Mouse (Mus musculus): ENCODE results near the gene Aph1a.
"Not testable (repeated sequence)": the region's sequence is repeated elsewhere in the genome, so short reads cannot be mapped to it uniquely, and the experiment has no call there.

Gene Aph1a

DNA sequence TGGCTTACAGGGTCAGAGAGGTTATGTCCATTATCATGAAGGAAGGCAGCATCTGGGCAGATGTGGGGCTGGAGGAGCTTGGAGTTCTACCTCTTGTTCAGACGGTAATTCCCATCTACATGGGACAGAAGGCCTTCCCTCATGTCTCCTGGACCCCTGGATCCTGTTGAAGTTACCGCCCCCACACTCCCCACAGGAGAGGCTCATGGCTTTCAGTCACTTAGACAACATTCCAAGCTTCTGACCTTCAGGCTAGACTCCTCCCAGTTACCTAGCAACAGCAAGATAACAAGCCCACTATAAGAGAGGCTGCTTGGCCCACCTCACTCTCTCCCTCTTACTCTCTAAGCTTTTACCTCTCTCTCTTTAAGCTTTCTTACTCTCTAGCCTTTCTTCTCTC lies 26.8 kb downstream of the Aph1a start:
- DNase-seq (ENCODE audit: low read depth, low spot score) = not testable (repeated sequence)

GRCm38 (mm10) chr3:95923429-95923828 lies 29.7 kb downstream of the Aph1a start:
- not testable (repeated sequence) for DNase-seq (ENCODE audit: low read depth, low spot score)

- DNase-seq (ENCODE audit: low read depth, low spot score) = no peak
These were observed 30.4 kb downstream of the Aph1a start for GRCm38 (mm10) chr3:95924185-95924584.

- DNase-seq (ENCODE audit: low read depth, low spot score) = no peak
These were observed 31.3 kb downstream of the Aph1a start for GRCm38 (mm10) chr3:95925087-95925486.

DNA sequence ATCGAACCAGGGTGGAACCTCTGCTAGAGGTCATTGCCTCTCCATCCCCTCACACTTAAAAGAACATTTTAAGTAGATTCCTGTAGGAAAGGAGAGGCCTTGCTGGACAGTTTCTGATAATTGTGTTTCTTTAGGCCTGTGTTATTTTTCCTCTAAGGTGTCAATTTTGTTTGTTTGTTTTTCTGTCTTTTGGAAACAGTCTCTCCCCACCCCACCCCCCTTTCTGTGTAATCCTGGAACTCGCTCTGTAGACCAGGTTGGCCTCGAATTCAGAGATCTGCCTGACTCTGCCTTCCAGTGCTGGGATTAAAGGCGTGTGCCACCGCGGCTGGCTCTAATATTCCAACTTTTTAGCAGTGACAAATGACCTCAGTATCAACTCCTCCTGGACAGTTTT lies 34.5 kb downstream of the Aph1a start:
- DNase-seq (ENCODE audit: low read depth, low spot score) = no peak

- DNase-seq (ENCODE audit: low read depth, low spot score) = peak; percentile 94
These were observed 35.1 kb downstream of the Aph1a start, which contains the start of gene Anp32e for GRCm38 (mm10) chr3:95928658-95929503. TSS of gene Anp32e (plus strand) at chr3:95929246.

DNA sequence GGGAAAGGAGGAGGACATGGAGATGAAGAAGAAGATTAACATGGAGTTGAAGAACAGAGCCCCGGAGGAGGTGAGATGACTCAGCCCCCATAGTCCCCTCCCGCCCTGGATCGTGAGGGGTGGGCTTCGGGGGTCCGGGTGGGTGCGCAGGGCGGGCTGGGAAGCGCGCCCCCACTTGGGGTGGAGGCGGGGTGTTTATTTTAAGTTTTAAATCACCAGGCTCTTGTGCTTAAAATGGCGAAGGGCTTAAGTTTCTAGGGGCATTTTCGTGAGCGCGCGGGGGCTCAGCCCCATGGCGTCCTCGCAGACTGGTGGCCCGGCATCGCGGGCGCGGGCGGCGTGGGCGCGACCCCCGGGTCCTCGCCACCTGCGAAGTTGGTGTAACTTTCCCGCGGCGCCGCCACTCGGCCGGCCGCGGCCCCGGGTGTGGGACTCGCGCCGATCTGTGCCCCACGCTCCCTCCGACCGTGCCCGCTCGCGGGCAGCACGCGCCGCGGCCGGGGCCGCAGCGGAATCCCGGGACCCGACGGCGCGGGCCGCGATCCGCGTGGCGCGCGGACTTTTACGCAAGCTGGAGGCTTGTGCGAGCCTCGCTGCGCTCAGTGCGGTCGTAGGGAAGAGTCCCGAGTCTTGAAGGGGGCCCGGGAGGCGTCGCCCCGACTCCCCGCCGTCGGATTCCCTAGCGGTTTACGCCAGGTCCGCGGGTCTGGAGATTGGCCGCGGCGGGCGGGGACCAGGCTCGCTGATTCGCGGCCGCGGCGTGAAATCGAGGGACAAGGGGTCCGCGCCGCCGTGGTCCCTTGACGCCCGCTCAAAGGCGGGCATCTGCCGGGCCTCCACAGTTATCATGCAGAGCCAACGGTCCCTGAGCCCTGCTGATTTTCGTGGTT lies 36.1 kb downstream of the Aph1a start:
- no peak for DNase-seq (ENCODE audit: low read depth, low spot score)

GRCm38 (mm10) chr3:95930471-95930789 lies 36.7 kb downstream of the Aph1a start:
- no peak for DNase-seq (ENCODE audit: low read depth, low spot score)

GRCm38 (mm10) chr3:95931471-95931870 lies 37.7 kb downstream of the Aph1a start:
- DNase-seq (ENCODE audit: low read depth, low spot score) = no peak

DNA sequence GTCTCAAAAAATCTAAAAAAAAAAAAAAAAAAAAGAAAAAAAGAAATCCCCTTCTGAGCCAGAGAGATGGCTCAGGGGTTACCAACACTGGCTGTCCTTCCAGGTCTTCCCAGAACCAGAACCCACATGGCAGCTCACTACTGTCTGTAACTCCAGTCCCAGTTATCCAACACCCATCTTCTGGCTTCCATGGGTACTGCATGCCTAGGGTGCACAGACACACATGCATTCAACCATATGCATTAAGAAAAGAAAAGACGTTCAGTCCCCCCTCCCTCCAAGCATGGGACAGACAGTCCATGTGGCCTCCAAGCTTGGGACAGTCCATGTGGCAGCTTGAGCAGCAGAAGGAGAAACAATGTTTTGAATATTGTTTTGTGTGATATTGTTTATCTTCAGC lies 38.4 kb downstream of the Aph1a start:
- no peak for DNase-seq (ENCODE audit: low read depth, low spot score)

GRCm38 (mm10) chr3:95932566-95932965 lies 38.8 kb downstream of the Aph1a start:
- DNase-seq (ENCODE audit: low read depth, low spot score) = no peak

DNA sequence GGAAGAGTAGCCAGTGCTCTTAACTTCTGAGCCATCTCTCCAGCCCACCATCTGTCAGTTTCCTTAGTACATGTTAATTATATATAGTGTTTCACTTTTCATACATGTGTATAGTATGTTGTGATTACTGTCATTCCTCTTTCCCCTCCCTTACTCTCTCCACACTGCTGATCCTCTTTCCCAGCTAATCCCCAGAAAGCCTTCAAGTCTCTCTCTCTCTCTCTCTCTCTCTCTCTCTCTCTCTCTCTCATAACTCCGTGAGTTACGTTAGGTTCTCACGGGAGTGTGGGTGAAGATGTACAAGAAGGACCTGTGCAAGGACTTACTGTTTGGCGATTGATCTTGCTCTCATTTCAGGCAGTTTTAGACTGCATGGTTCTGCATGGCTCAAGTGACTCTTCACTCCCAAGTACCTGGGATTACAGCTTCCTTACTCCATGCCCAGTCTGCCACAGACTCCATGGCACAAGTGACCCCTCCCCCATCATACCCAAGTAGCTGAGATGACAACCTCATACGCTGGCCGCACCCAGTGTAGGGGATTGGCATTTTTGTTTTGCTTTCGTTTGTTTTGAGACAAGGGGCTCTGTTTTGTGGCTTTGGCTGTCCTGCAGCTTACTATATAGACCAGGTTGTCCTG lies 39.5 kb downstream of the Aph1a start:
- no peak for DNase-seq (ENCODE audit: low read depth, low spot score)

- no peak for DNase-seq (ENCODE audit: low read depth, low spot score)
These were observed 40.7 kb downstream of the Aph1a start for GRCm38 (mm10) chr3:95934448-95934847.

- no peak for DNase-seq (ENCODE audit: low read depth, low spot score)
These were observed 44.4 kb downstream of the Aph1a start for GRCm38 (mm10) chr3:95938217-95938616.

GRCm38 (mm10) chr3:95938835-95939234 lies 45.1 kb downstream of the Aph1a start:
- no peak for DNase-seq (ENCODE audit: low read depth, low spot score)

DNA sequence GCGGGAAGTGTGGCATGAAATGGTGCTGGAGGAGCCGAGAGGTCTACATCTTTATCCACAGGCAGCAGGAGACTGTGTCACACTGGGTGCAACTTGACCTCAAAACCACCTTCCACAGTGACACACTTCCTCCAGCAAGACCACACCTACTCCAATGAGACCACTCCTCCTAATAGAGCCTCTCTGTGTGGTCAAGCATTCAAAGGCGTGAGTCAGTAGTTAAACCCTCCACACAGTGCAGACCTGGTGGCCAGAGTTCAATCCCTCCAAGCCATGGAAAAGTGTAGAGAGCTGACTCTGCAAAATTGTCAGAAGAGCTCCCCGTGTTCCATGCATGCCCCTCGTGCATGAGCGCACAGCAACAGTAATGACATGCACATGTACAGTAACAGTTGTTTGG lies 49.0 kb downstream of the Aph1a start:
- DNase-seq (ENCODE audit: low read depth, low spot score) = no peak

DNA sequence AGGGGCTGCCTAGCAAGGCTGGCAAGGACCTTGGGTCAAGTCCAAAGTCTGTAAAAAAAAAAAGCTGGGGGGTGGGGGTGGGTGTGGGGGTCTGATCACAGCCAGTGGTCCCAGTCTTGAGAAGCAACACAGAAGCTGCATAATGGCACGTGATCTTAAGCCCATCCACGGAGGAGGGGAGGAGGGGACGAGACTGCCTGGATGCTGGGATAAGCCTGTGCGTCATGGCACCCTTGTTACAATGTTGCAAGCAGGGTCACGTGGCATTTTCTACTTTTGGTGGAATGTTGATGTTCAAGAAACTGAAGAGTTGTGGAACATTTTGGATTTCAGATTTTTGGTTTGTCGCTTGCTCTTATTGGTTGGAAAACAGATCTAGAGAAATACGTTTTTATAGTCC lies 49.5 kb downstream of the Aph1a start:
- DNase-seq (ENCODE audit: low read depth, low spot score) = no peak

GRCm38 (mm10) chr3:95944742-95945141 lies 51.0 kb downstream of the Aph1a start:
- no peak for DNase-seq (ENCODE audit: low read depth, low spot score)

DNA sequence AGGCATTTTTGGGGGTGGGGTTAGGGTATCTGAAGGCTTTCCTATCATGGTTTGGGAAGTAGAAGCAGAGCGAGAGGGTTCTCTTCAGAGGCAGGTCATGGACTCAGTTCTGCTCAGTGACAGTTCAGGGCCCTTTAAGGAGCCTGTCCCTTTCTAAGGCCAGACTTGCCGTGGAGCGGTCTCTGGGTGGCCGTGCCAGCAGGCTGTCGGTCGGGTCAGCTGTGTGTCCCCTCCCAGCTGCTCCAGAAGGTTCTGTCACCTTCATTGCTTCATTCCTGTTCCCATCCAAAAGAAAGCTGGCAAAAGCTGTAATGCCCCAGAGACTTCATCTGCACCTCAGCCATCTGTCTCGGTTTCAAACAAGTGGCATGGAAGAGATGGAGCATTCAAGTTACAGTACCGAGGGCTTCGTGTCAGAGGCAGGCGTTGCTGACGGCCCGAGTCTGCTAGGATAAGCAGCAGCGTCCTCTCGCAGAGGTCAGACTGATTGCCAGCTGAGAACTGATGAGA lies 52.0 kb downstream of the Aph1a start:
- DNase-seq (ENCODE audit: low read depth, low spot score) = no peak

All from WW6 (cell line).